Comparison of ENCODE assay signal across 8 mouse cellular contexts in genomic region chr5:144014551-144015311, GRCm38 (mm10). TPM values are rescaled to one million over a fixed set of nuclear protein-coding genes. Genes with fewer than 3 reads are reported as not detected.
DNase-seq lines count a peak whose midpoint lies in the region; ATAC-seq and TF ChIP-seq lines count a peak whose summit lies in the region.

Gene Ccz1 (minus strand): TSS chr5:144014877.

- peak within 1 kb of the TSS; percentile 87 for H3K9ac ChIP-seq in heart, embryonic 11.5 days (ENCODE audit: low read depth, low read length)
- peak within 1 kb of the TSS; percentile 94 for H3K9ac ChIP-seq in kidney, embryonic 16.5 days (replicated peaks; ENCODE audit: low read length)
- peak within 1 kb of the TSS; percentile 95 for H3K9ac ChIP-seq in liver, adult 2 months (ENCODE audit: low read depth, low read length)

- WGBS in heart, embryonic 11.5 days (ENCODE audit: insufficient replicate concordance): 3% methylated on average over 47 of the region's 47 CpGs
- 3% methylated on average over 47 of the region's 47 CpGs for WGBS in kidney, embryonic 16.5 days
- 3% methylated on average over 47 of the region's 47 CpGs for WGBS in liver, adult 2 months

- H3K27me3 ChIP-seq in C2C12 (ENCODE audit: control insufficient read depth, insufficient read depth, insufficient read length) (no peaks in the 10 kb centered on the region), myocyte (ENCODE audit: control insufficient read depth, insufficient read depth, insufficient read length) (no peaks in the 10 kb centered on the region)
- no peaks in the 10 kb centered on the region for H3K27me3 ChIP-seq in erythroblast, embryonic 14.5 days (ENCODE audit: control insufficient read depth)
- no peaks in the 10 kb centered on the region for H3K27me3 ChIP-seq in heart, embryonic 11.5 days (ENCODE audit: control insufficient read depth, insufficient read depth, low read length)
- no peaks in the 10 kb centered on the region for H3K27me3 ChIP-seq in kidney, embryonic 16.5 days (ENCODE audit: insufficient read depth, low read length)
- no peaks in the 10 kb centered on the region for H3K27me3 ChIP-seq in liver, adult 2 months (ENCODE audit: control insufficient read depth, insufficient read depth, low read length)
- H3K27me3 ChIP-seq in splenic B cell, adult 2 months (ENCODE audit: control insufficient read depth, insufficient read depth, low read length, poor library complexity, severe bottlenecking): no peaks in the 10 kb centered on the region; the same call in 1 of the 2 replicates

- peaks cover 10% of the 10 kb centered on the region for H3K79me3 ChIP-seq in C2C12 (ENCODE audit: low read depth)

- TF ChIP-seq CTCF in C2C12 (IDR thresholded peaks at IDR 0.05; ENCODE audit: control insufficient read depth, insufficient read depth, insufficient read length): no peak
- no peak for TF ChIP-seq CTCF in brain, embryonic 14.5 days (IDR thresholded peaks at IDR 0.05; ENCODE audit: borderline replicate concordance, extremely low read depth, insufficient read depth, insufficient read length)
- TF ChIP-seq CTCF in liver, adult 2 months (IDR thresholded peaks at IDR 0.05; ENCODE audit: low read depth, low read length): no peak

- peak within 1 kb of the TSS; percentile 89 for H3ac ChIP-seq in C2C12 (ENCODE audit: control insufficient read depth, insufficient read length, low read depth)
- H3ac ChIP-seq in myocyte (ENCODE audit: control insufficient read depth, insufficient read length): peak within 1 kb of the TSS; percentile 71

- DNase-seq in brain, embryonic 14.5 days (ENCODE audit: low read depth): peak; percentile 96
- DNase-seq in liver, adult 2 months (ENCODE audit: extremely low read depth, low read depth, low spot score): peak; percentile 80
- peak; percentile 85 for DNase-seq in splenic B cell, adult 2 months (ENCODE audit: low read depth, low spot score)

- H3K4me2 ChIP-seq in heart, embryonic 11.5 days: peak within 1 kb of the TSS; percentile 43
- H3K4me2 ChIP-seq in kidney, embryonic 16.5 days (replicated peaks; ENCODE audit: low read depth, low read length): peak within 1 kb of the TSS; percentile 52
- peak within 1 kb of the TSS; percentile 89 for H3K4me2 ChIP-seq in myocyte (ENCODE audit: low read depth)

- ATAC-seq in heart, embryonic 11.5 days (replicated peaks; ENCODE audit: insufficient number of reproducible peaks, low FRiP score, low TSS enrichment): peak; percentile 96
- ATAC-seq in kidney, embryonic 16.5 days (ENCODE audit: low FRiP score, low TSS enrichment): peak; percentile 99

- H3K4me3 ChIP-seq in C2C12 (ENCODE audit: insufficient read depth, poor library complexity, severe bottlenecking) (peak within 1 kb of the TSS; percentile 71), myocyte (peak within 1 kb of the TSS; percentile 53)
- H3K4me3 ChIP-seq in erythroblast, embryonic 14.5 days (replicated peaks): peak within 1 kb of the TSS; percentile 77
- H3K4me3 ChIP-seq in heart, embryonic 11.5 days (ENCODE audit: low read depth, low read length): peak within 1 kb of the TSS; percentile 84
- H3K4me3 ChIP-seq in kidney, embryonic 16.5 days (ENCODE audit: low read length): peak within 1 kb of the TSS; percentile 98
- peak within 1 kb of the TSS; percentile 87 for H3K4me3 ChIP-seq in liver, adult 2 months (ENCODE audit: insufficient read depth, low read depth, low read length)

- H3K4me1 ChIP-seq in erythroblast, embryonic 14.5 days (ENCODE audit: control insufficient read depth): peaks cover 27% of the 10 kb centered on the region
- H3K4me1 ChIP-seq in heart, embryonic 11.5 days (ENCODE audit: control insufficient read depth, insufficient read depth, low read length): 0 out of 2 replicates have a peak, but pooled peaks cover 3% of the 10 kb centered on the region
- H3K4me1 ChIP-seq in kidney, embryonic 16.5 days (ENCODE audit: insufficient read depth, low read length): 0 out of 2 replicates have a peak, but pooled peaks cover 4% of the 10 kb centered on the region
- H3K4me1 ChIP-seq in liver, adult 2 months (ENCODE audit: control insufficient read depth, insufficient read depth, low read length): peaks cover 3% of the 10 kb centered on the region

- no peaks in the 10 kb centered on the region for H3K9me3 ChIP-seq in erythroblast, embryonic 14.5 days (ENCODE audit: control insufficient read depth, low read length)
- H3K9me3 ChIP-seq in heart, embryonic 11.5 days (replicated peaks; ENCODE audit: control insufficient read depth, low read length): no peaks in the 10 kb centered on the region
- no peaks in the 10 kb centered on the region for H3K9me3 ChIP-seq in kidney, embryonic 16.5 days (ENCODE audit: low read length)

- H3K79me2 ChIP-seq in C2C12 (ENCODE audit: control insufficient read depth, insufficient read depth) (peaks cover 20% of the 10 kb centered on the region), myocyte (ENCODE audit: control insufficient read depth, insufficient read depth) (peaks cover 7% of the 10 kb centered on the region)
- no peaks in the 10 kb centered on the region for H3K79me2 ChIP-seq in liver, adult 2 months (ENCODE audit: control insufficient read depth, insufficient read depth, low read length)

- TF ChIP-seq POLR2A in brain, embryonic 14.5 days (IDR thresholded peaks at IDR 0.05; ENCODE audit: borderline replicate concordance, extremely low read depth, insufficient read depth, insufficient read length, poor library complexity, severe bottlenecking): peak; percentile 75
- TF ChIP-seq POLR2A in liver, adult 2 months (IDR thresholded peaks at IDR 0.05; ENCODE audit: extremely low read depth, insufficient read depth, low read length): 0 out of 2 replicates have a peak, but pooled peaks have one; percentile 45
- TF ChIP-seq POLR2A in myocyte (IDR thresholded peaks at IDR 0.05; ENCODE audit: insufficient read length, low read depth): peak; percentile 57

- H3K27ac ChIP-seq in heart, embryonic 11.5 days (ENCODE audit: low read depth, low read length): peak within 1 kb of the TSS; percentile 57
- H3K27ac ChIP-seq in kidney, embryonic 16.5 days (ENCODE audit: low read length): peak within 1 kb of the TSS; percentile 87
- H3K27ac ChIP-seq in liver, adult 2 months (replicated peaks; ENCODE audit: insufficient read depth, low read depth, low read length): peak within 1 kb of the TSS; percentile 74

- H3K36me3 ChIP-seq in C2C12 (ENCODE audit: control insufficient read depth, insufficient read depth): peaks cover 30% of the 10 kb centered on the region
- H3K36me3 ChIP-seq in erythroblast, embryonic 14.5 days (ENCODE audit: control insufficient read depth): peaks cover 31% of the 10 kb centered on the region
- H3K36me3 ChIP-seq in heart, embryonic 11.5 days (ENCODE audit: control insufficient read depth, insufficient read depth, low read length): peaks cover 5% of the 10 kb centered on the region
- H3K36me3 ChIP-seq in kidney, embryonic 16.5 days (ENCODE audit: insufficient read depth, low read length): peaks cover 9% of the 10 kb centered on the region
- peaks cover 21% of the 10 kb centered on the region for H3K36me3 ChIP-seq in liver, adult 2 months (ENCODE audit: control insufficient read depth, insufficient read depth, low read length)
- peaks cover 20% of the 10 kb centered on the region for H3K36me3 ChIP-seq in myocyte (ENCODE audit: control insufficient read depth, insufficient read depth)
- peaks cover 7% of the 10 kb centered on the region for H3K36me3 ChIP-seq in splenic B cell, adult 2 months (ENCODE audit: control insufficient read depth, insufficient read depth, low read length, poor library complexity, severe bottlenecking)

TF ChIP-seq in C2C12, 6 proteins besides CTCF, POLR2A, EP300 and RAD21:
- TF ChIP-seq CEBPB (IDR thresholded peaks at IDR 0.05; ENCODE audit: low read depth) (no peak), MYOD1 (IDR thresholded peaks at IDR 0.05; ENCODE audit: control insufficient read depth, insufficient read length, low read depth) (no peak), MAX (IDR thresholded peaks at IDR 0.05) (peak; percentile 72), FOSL1 (IDR thresholded peaks at IDR 0.05; ENCODE audit: insufficient read depth, low read length, poor library complexity, severe bottlenecking) (no peak), MYOG (IDR thresholded peaks at IDR 0.05; ENCODE audit: control insufficient read depth, extremely low read depth, insufficient read length) (no peak)

TF ChIP-seq in myocyte, 11 proteins besides CTCF, POLR2A, EP300 and RAD21:
- TF ChIP-seq MAX (IDR thresholded peaks at IDR 0.05; ENCODE audit: low read depth): no peak
- no peak for TF ChIP-seq REST (IDR thresholded peaks at IDR 0.05; ENCODE audit: insufficient read depth, insufficient read length)
- TF ChIP-seq MYOD1 (IDR thresholded peaks at IDR 0.05; ENCODE audit: control insufficient read depth in 1 of 3, insufficient read length in 2 of 3, low read depth in 2 of 3): no peak
- peak; percentile 57 for TF ChIP-seq POLR2AphosphoS2 (IDR thresholded peaks at IDR 0.05; ENCODE audit: insufficient read length, low read depth)
- TF ChIP-seq E2F4 (IDR thresholded peaks at IDR 0.05; ENCODE audit: insufficient read depth): no peak
- TF ChIP-seq MYOG (IDR thresholded peaks at IDR 0.05; ENCODE audit: control insufficient read depth in 1 of 3, insufficient read depth in 1 of 3, insufficient read length in 2 of 3, low read depth in 2 of 3): no peak

RNA-seq across cellular contexts. Expression of gene Ccz1, which starts in this region (rescaled TPM):
- polyA plus RNA-seq in C2C12 (2012; fragmentation: generic; extraction: Trizol): 35.0 TPM
- 53.6 and 54.9 TPM in 2 replicates for polyA plus RNA-seq in brain, embryonic 14.5 days (2012; rRNA removed)
- 4.1 and 5.2 TPM in 2 replicates for polyA plus RNA-seq in erythroblast, embryonic 14.5 days (2012)
- 67.2 and 72.1 TPM in 2 replicates for polyA plus RNA-seq in heart, embryonic 11.5 days (2014; fragmentation: Nextera tagmentation; extraction: Ambion mirVana)
- 86.7 and 89.2 TPM in 2 replicates for polyA plus RNA-seq in kidney, embryonic 16.5 days (2015; fragmentation: Nextera tagmentation; extraction: Ambion mirVana)
- total RNA-seq in liver, adult 2 months (2014; rRNA removed): 33.4 and 42.0 TPM in 2 replicates
- polyA plus RNA-seq in liver, adult 2 months (2012; rRNA removed): 7.3 and 9.1 TPM in 2 replicates
- polyA plus RNA-seq in myocyte (2012; fragmentation: generic; extraction: Trizol): 31.0 TPM

Comparison
In these comparisons a context has a peak if more than half of its experiments do, and no peak if none do; other contexts are left out.
1. Peak in every context shown above with its lines: DNase-seq, ATAC-seq, H3K4me3 ChIP-seq and H3K27ac ChIP-seq.